Mouse (Mus musculus): ENCODE measurements at regions not wholly inside any gene's neighbourhood (a gene's known extent, or its start where the extent isn't known, plus 50 kb on each side); places are given as distances from the start of the nearest gene placed in this dataset.

DNA sequence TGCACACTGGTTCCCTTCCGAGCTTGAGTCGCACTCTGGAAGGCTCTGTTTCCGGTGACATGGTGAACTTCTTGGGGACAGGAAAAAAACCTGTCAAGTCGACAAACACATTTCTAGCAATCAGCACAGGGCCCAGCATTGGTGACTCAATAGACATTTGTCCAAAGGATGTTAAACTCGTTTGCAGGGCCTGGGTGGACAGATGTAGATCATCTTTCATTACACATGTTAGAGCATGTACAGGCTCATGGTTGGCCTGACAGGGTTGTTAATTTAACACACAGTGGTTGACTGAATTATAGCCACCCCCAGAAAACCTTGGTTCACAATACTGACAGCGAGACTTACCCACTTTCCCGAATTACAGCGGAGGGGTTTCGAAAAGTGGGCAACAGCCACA lies 288.6 kb upstream of the Zfp64 start:
- peaks cover 56% of the 10 kb centered on the region for H3K9me3 ChIP-seq (ENCODE audit: control insufficient read depth, low read length)
- H3K36me3 ChIP-seq (ENCODE audit: control insufficient read depth) = no peaks in the 10 kb centered on the region
- TF ChIP-seq TAL1 (IDR thresholded peaks at IDR 0.05; ENCODE audit: low read length) (no peak), GATA1 (IDR thresholded peaks at IDR 0.05; ENCODE audit: low read length) (no peak)
- H3K4me3 ChIP-seq (replicated peaks) = no peak overlapping the region
- no peaks in the 10 kb centered on the region for H3K4me1 ChIP-seq (ENCODE audit: control insufficient read depth)
- no peaks in the 10 kb centered on the region for H3K27me3 ChIP-seq (ENCODE audit: control insufficient read depth)

DNA sequence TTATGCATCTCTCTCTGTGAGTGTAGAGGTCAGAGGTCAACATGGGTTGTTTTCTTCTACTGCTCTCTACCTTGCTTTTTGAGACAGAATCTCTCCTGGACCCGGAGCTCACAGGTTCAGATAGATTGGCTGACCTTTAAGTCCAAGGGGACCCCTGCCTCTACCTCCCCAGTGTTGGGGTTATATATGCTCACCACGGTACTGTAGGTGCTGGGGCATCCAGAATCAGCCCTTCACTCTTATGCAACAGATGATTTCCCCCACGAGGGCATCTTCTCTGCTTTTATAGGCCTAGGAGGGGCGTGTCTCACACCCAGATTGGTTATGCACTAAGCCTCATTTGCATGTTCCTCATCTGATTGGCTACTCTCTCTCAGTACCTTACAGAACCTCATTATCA lies 282.5 kb upstream of the Zfp64 start:
- H3K27me3 ChIP-seq (ENCODE audit: control insufficient read depth) = no peaks in the 10 kb centered on the region
- peaks cover 46% of the 10 kb centered on the region for H3K9me3 ChIP-seq (ENCODE audit: control insufficient read depth, low read length)
- H3K4me1 ChIP-seq (ENCODE audit: control insufficient read depth) = no peaks in the 10 kb centered on the region
- TF ChIP-seq TAL1 (IDR thresholded peaks at IDR 0.05; ENCODE audit: low read length) (no peak), GATA1 (IDR thresholded peaks at IDR 0.05; ENCODE audit: low read length) (no peak)
- H3K4me3 ChIP-seq (replicated peaks) = no peak overlapping the region
- no peaks in the 10 kb centered on the region for H3K36me3 ChIP-seq (ENCODE audit: control insufficient read depth)

GRCm38 (mm10) chr2:169237321-169237720 lies 281.9 kb upstream of the Zfp64 start:
- H3K9me3 ChIP-seq (ENCODE audit: control insufficient read depth, low read length) = peaks cover 50% of the 10 kb centered on the region
- no peak for TF ChIP-seq GATA1 (IDR thresholded peaks at IDR 0.05; ENCODE audit: low read length)
- no peak for TF ChIP-seq TAL1 (IDR thresholded peaks at IDR 0.05; ENCODE audit: low read length)
- H3K36me3 ChIP-seq (ENCODE audit: control insufficient read depth) = no peaks in the 10 kb centered on the region
- H3K4me3 ChIP-seq (replicated peaks) = no peak overlapping the region
- H3K4me1 ChIP-seq (ENCODE audit: control insufficient read depth) = no peaks in the 10 kb centered on the region
- H3K27me3 ChIP-seq (ENCODE audit: control insufficient read depth) = no peaks in the 10 kb centered on the region

- no peak for TF ChIP-seq GATA1 (IDR thresholded peaks at IDR 0.05; ENCODE audit: low read length)
- TF ChIP-seq TAL1 (IDR thresholded peaks at IDR 0.05; ENCODE audit: low read length) = no peak
- Histone ChIP-seq H3K36me3 (ENCODE audit: control insufficient read depth) (no peaks in the 10 kb centered on the region), H3K9me3 (ENCODE audit: control insufficient read depth, low read length) (peaks cover 58% of the 10 kb centered on the region), H3K4me3 (replicated peaks) (no peak overlapping the region), H3K4me1 (ENCODE audit: control insufficient read depth) (no peaks in the 10 kb centered on the region), H3K27me3 (ENCODE audit: control insufficient read depth) (no peaks in the 10 kb centered on the region)
Measured at GRCm38 (mm10) chr2:169234368-169235070, 279.1 kb upstream of the Zfp64 start.

DNA sequence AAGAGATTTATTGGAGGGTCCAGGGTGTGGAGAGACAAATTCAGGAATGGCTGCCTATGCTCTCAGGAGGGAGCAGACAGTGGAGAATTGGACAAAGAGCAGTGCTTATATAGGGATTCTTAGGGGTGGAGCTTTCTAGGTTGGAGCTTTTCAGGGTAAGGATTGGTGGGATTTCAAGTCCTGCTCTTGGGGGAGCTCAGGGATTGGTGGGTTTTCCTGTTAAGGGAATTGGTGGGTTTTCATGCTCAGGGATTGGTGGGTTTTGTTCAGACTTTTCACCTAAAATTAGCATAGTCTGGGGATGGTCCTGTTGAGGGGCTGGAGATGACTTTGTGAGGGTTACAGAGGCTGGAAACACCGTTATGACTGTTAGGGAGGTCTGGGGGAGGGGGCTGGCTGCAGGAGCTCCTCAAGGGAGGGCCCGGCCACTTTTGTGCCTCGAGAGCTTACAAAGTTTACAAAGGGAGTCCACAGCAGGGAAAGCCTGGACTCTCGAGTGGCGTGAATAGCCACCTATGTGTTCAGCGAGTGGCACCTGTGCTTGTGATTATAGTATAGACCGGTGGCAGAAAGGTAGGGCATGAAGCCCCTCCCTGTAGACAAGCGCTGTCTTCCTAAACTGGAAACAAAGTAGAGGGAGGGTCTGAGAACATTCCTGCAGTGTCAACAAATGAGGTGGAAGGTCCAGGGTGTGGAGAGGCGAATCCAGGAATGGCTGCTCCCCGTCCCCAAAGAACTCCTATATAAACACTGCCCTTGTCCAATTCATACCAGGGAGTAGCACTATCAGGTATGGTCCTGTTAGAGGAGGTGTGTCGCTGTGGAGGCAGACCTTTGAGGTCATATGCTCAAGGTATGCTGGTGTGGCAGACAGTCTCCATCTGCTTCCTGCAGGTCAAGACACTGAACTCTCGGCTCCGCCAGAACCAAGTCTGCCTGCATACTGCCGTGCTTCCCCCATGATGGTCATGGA lies 278.1 kb upstream of the Zfp64 start:
- no peaks in the 10 kb centered on the region for H3K36me3 ChIP-seq (ENCODE audit: control insufficient read depth)
- H3K9me3 ChIP-seq (ENCODE audit: control insufficient read depth, low read length) = peaks cover 60% of the 10 kb centered on the region
- H3K27me3 ChIP-seq (ENCODE audit: control insufficient read depth) = no peaks in the 10 kb centered on the region
- H3K4me3 ChIP-seq (replicated peaks) = no peak overlapping the region
- TF ChIP-seq TAL1 (IDR thresholded peaks at IDR 0.05; ENCODE audit: low read length) = no peak
- no peak for TF ChIP-seq GATA1 (IDR thresholded peaks at IDR 0.05; ENCODE audit: low read length)
- no peaks in the 10 kb centered on the region for H3K4me1 ChIP-seq (ENCODE audit: control insufficient read depth)

DNA sequence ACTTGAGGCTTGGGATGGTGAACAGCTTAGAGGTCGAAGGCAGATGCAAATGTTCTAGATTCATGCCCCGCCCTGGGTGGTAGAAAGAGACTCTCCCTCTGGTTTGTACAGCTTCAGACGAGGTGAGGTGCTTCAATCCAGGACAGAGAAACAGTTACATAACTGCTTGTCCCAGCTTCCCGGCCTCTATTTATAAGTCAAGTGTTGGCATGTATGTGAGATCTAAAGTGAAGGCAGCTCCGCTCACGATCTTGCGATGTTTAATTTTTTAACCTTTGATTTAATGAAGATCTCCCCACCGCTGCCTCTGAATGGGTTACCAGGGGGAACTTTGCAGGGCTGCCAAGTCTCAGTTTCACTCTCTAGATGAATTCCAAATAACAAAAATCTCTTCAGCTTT lies 266.9 kb upstream of the Zfp64 start:
- no peaks in the 10 kb centered on the region for H3K27me3 ChIP-seq (ENCODE audit: control insufficient read depth)
- H3K4me1 ChIP-seq (ENCODE audit: control insufficient read depth) = no peaks in the 10 kb centered on the region
- no peaks in the 10 kb centered on the region for H3K36me3 ChIP-seq (ENCODE audit: control insufficient read depth)
- TF ChIP-seq GATA1 (IDR thresholded peaks at IDR 0.05; ENCODE audit: low read length) = no peak
- peaks cover 75% of the 10 kb centered on the region for H3K9me3 ChIP-seq (ENCODE audit: control insufficient read depth, low read length)
- H3K4me3 ChIP-seq (replicated peaks) = no peak overlapping the region

DNA sequence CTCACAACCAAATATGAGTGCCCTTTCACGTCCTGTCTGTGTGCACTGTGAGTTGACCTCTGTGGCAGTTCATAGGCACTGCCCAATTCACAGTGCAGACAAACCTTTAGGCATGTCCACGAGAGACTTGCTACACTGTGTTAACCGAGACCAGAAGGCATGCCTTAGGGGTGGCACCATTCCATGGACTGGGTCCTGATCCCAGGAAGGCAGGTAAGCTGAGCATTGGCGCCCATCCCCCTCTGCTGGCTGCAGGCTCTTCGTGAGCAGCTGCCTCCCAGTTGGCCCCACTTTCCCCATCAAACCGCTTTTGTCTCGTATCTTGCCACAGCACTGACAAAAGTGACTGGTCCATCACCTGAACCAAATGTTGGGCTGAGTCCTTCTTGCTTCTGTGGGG lies 265.8 kb upstream of the Zfp64 start:
- Histone ChIP-seq H3K4me3 (replicated peaks) (no peak overlapping the region), H3K36me3 (ENCODE audit: control insufficient read depth) (no peaks in the 10 kb centered on the region), H3K27me3 (ENCODE audit: control insufficient read depth) (no peaks in the 10 kb centered on the region), H3K9me3 (ENCODE audit: control insufficient read depth, low read length) (peaks cover 70% of the 10 kb centered on the region), H3K4me1 (ENCODE audit: control insufficient read depth) (no peaks in the 10 kb centered on the region)
- TF ChIP-seq TAL1 (IDR thresholded peaks at IDR 0.05; ENCODE audit: low read length) (no peak), GATA1 (IDR thresholded peaks at IDR 0.05; ENCODE audit: low read length) (no peak)

- H3K4me3 ChIP-seq (replicated peaks) = no peak overlapping the region
- H3K4me1 ChIP-seq (ENCODE audit: control insufficient read depth) = no peaks in the 10 kb centered on the region
- TF ChIP-seq GATA1 (IDR thresholded peaks at IDR 0.05; ENCODE audit: low read length) = no peak
- TF ChIP-seq TAL1 (IDR thresholded peaks at IDR 0.05; ENCODE audit: low read length) = no peak
- peaks cover 38% of the 10 kb centered on the region for H3K9me3 ChIP-seq (ENCODE audit: control insufficient read depth, low read length)
- no peaks in the 10 kb centered on the region for H3K27me3 ChIP-seq (ENCODE audit: control insufficient read depth)
- no peaks in the 10 kb centered on the region for H3K36me3 ChIP-seq (ENCODE audit: control insufficient read depth)
Measured at GRCm38 (mm10) chr2:169215546-169216043, 260.2 kb upstream of the Zfp64 start.

DNA sequence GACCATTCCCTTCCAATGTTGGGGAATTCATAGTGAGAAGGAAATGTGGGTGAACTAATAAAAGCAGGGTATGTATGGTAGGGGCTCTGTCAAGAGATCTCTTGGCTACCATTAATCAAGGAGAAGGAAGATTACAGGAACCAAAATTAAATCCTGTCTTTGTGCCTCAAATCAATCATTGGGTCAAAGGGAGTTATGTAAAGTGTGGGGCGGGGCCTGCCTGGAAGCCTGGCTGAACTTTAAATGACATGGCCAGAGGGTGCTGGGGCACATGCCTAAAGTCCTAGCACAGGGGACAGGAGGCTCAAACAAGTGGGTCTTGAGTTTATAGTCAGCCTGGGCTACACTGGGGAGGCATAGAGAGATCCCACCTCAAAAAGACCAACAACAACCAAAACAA lies 259.0 kb upstream of the Zfp64 start:
- H3K4me3 ChIP-seq (replicated peaks) = no peak overlapping the region
- peaks cover 36% of the 10 kb centered on the region for H3K9me3 ChIP-seq (ENCODE audit: control insufficient read depth, low read length)

More for the DNA sequence above, 259.0 kb upstream of the Zfp64 start:
- H3K27me3 ChIP-seq (ENCODE audit: control insufficient read depth) = no peaks in the 10 kb centered on the region
- no peaks in the 10 kb centered on the region for H3K36me3 ChIP-seq (ENCODE audit: control insufficient read depth)
- H3K4me1 ChIP-seq (ENCODE audit: control insufficient read depth) = no peaks in the 10 kb centered on the region
- TF ChIP-seq TAL1 (IDR thresholded peaks at IDR 0.05; ENCODE audit: low read length) (no peak), GATA1 (IDR thresholded peaks at IDR 0.05; ENCODE audit: low read length) (no peak)

All from erythroblast, embryonic 14.5 days (primary cell).